In the genomic region with DNA sequence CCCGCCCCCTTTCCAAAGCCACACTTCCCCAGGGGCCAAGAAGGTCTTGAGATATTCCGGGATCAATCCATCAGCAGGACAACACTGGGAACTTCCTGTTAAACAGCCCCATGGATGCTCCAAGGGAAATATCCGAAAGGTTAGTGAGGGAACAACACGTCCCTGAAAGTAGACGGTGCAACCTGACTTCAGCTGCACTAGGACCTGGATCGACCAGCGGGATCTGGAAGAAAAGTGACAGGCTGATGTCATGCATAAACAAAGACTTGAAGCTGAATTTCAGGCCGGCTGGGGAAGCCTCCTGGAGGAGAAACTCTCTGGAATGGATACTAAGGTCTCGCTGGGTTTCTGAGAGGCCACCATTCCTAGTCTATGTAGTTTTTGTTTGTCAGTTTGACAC, we compare ENCODE assay signal across 8 mouse cellular contexts. TPM values are rescaled to one million over a fixed set of nuclear protein-coding genes. Genes with fewer than 3 reads are reported as not detected.
DNase-seq lines count a peak whose midpoint lies in the region; ATAC-seq and TF ChIP-seq lines count a peak whose summit lies in the region.

No protein-coding gene starts in this region.

- peak overlapping the region; percentile 75 for H3K4me3 ChIP-seq in heart, embryonic 11.5 days (ENCODE audit: low read depth, low read length)
- peak overlapping the region; percentile 94 for H3K4me3 ChIP-seq in liver, postnatal 0 days (ENCODE audit: low read depth, low read length)

- H3K4me2 ChIP-seq in heart, embryonic 11.5 days, result peak overlapping the region; percentile 100
- H3K4me2 ChIP-seq in liver, postnatal 0 days (ENCODE audit: low read depth, low read length), result peak overlapping the region; percentile 100

- ATAC-seq in heart, embryonic 11.5 days (replicated peaks; ENCODE audit: insufficient number of reproducible peaks, low FRiP score, low TSS enrichment), result peak; percentile 13; the same call in 1 of the 2 replicates
- peak; percentile 16 for ATAC-seq in liver, postnatal 0 days

- H3K36me3 ChIP-seq in heart, embryonic 11.5 days (ENCODE audit: control insufficient read depth, insufficient read depth, low read length), result no peaks in the 10 kb centered on the region
- H3K36me3 ChIP-seq in liver, postnatal 0 days (replicated peaks; ENCODE audit: insufficient read depth, low read length), result no peaks in the 10 kb centered on the region

- no peak for DNase-seq in heart, adult 9 months (ENCODE audit: low spot score in 2 of 2)
- DNase-seq in ovary, postnatal 14 days (ENCODE audit: low spot score), result peak; percentile 13
- DNase-seq in ovary, postnatal 10 days (ENCODE audit: low spot score), result no peak
- peak; percentile 32 for DNase-seq in heart, postnatal 4 days
- DNase-seq in liver, postnatal 0 days, result no peak
- no peak for DNase-seq in embryo, embryonic 11 days
- no peak for DNase-seq in left cerebral cortex, adult 9 months (ENCODE audit: low spot score in 2 of 2)

- no peaks in the 10 kb centered on the region for H3K27me3 ChIP-seq in heart, embryonic 11.5 days (ENCODE audit: control insufficient read depth, insufficient read depth, low read length)
- H3K27me3 ChIP-seq in liver, postnatal 0 days (ENCODE audit: insufficient read depth, low read length), result 0 out of 2 replicates have a peak, but pooled peaks cover 3% of the 10 kb centered on the region

- no peak for TF ChIP-seq EP300 in liver, postnatal 0 days (IDR thresholded peaks at IDR 0.05; ENCODE audit: low read depth)

- H3K27ac ChIP-seq in heart, embryonic 11.5 days (ENCODE audit: low read depth, low read length), result no peak overlapping the region; the same call in 1 of the 2 replicates
- peak overlapping the region; percentile 82 for H3K27ac ChIP-seq in liver, postnatal 0 days (ENCODE audit: low read depth)

- peak overlapping the region; percentile 80 for H3K9ac ChIP-seq in heart, embryonic 11.5 days (ENCODE audit: low read depth, low read length)
- H3K9ac ChIP-seq in liver, postnatal 0 days (replicated peaks), result peak overlapping the region; percentile 85

- 2% methylated on average over 9 of the region's 9 CpGs for WGBS in heart, embryonic 11.5 days (ENCODE audit: insufficient replicate concordance)
- 7% methylated on average over 9 of the region's 9 CpGs for WGBS in liver, postnatal 0 days (ENCODE audit: insufficient replicate concordance)

- TF ChIP-seq CTCF in liver, postnatal 0 days (IDR thresholded peaks at IDR 0.05; ENCODE audit: low read depth), result no peak

- no peaks in the 10 kb centered on the region for H3K9me3 ChIP-seq in heart, embryonic 11.5 days (replicated peaks; ENCODE audit: control insufficient read depth, low read length)
- H3K9me3 ChIP-seq in liver, postnatal 0 days (ENCODE audit: low read length), result no peaks in the 10 kb centered on the region; the same call in 1 of the 2 replicates

- peaks cover 15% of the 10 kb centered on the region for H3K4me1 ChIP-seq in heart, embryonic 11.5 days (ENCODE audit: control insufficient read depth, insufficient read depth, low read length)
- H3K4me1 ChIP-seq in liver, postnatal 0 days (ENCODE audit: insufficient read depth), result peaks cover 42% of the 10 kb centered on the region

RNA-seq across cellular contexts. Expression of gene Nup210, which starts 0.5 kb away (rescaled TPM):
- polyA plus RNA-seq in heart, embryonic 11.5 days (2014; fragmentation: Nextera tagmentation; extraction: Ambion mirVana), result 5.1 and 5.6 TPM in 2 replicates
- 10 to 100 TPM; 13.1 to 15.4 TPM for total RNA-seq in heart, postnatal 4 days (2021)
- 8.5 and 11.8 TPM in 2 replicates for polyA plus RNA-seq in liver, postnatal 0 days (2015; fragmentation: Nextera tagmentation; extraction: Ambion mirVana)

RNA-seq across cellular contexts. Expression of gene Hdac11, which starts 39.3 kb away (rescaled TPM):
- 7.9 TPM in 2 replicates for polyA plus RNA-seq in heart, embryonic 11.5 days (2014; fragmentation: Nextera tagmentation; extraction: Ambion mirVana)
- 10 to 100 TPM; 11.4 to 12.5 TPM for total RNA-seq in heart, postnatal 4 days (2021)
- polyA plus RNA-seq in liver, postnatal 0 days (2015; fragmentation: Nextera tagmentation; extraction: Ambion mirVana), result 3.4 and 4.6 TPM in 2 replicates

Comparison
In these comparisons a context has a peak if more than half of its experiments do, and no peak if none do; other contexts are left out.
1. DNase-seq: peak in ovary, postnatal 14 days (single experiment) and heart, postnatal 4 days (single experiment); none in heart, adult 9 months (0 of 2), ovary, postnatal 10 days (single experiment), liver, postnatal 0 days (single experiment), embryo, embryonic 11 days (single experiment) and left cerebral cortex, adult 9 months (0 of 2).